Mouse (Mus musculus) right cerebral cortex, postnatal 25 days (tissue): Measurements from ENCODE around the gene Cuedc1.
A peak's percentile ranks its signal among the peaks of the same experiment; 100 is the strongest.

Source experiments
- DNase-seq: peaks from one replicate; pipeline ENCODE4 v3.0.0; 2022

Cuedc1 gene

GRCm38 (mm10) chr11:88086737-88087627 is 10.9 kb upstream of the Cuedc1 start:
- DNase-seq, result peak; percentile 83

GRCm38 (mm10) chr11:88089150-88089549 is 8.7 kb upstream of the Cuedc1 start:
- no peak for DNase-seq

DNA sequence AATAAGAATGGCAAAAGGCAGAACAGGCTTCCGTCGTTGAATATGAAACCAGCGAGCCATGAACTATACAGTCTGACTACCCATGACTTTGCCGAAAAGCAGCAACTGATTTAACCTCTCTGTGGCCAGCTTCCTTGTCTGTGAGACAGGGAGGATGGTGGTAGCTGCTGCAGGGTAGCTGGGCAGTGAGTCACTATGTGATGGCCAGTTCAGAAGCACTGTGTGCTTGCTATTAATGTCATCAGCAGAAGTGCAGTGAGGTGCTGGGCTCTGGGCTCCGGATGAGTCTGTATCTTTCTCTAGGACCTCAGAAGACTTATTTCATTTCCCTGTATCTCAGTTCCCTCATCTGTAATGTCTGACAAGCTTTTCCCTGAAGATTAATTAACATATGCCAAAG is 7.6 kb upstream of the Cuedc1 start:
- no peak for DNase-seq

DNA sequence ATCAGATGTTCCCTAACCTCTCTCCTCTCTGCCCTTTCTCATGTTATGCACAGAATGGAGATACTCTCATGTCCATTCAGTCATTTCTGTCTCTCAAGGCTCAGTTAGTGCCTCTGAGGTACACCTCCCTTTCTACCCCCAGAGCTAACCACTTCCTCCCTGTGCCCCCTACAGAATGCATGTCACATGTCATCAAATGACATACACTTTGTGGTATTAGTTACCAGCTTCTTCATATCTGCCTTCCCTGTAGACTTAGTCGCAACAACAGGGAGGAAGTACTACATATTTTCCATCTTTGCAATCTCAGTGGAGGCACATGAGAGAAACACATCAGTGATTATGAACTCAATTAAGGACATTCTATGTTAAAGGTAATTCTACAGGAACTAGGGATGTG is 5.9 kb upstream of the Cuedc1 start:
- no peak for DNase-seq

DNA sequence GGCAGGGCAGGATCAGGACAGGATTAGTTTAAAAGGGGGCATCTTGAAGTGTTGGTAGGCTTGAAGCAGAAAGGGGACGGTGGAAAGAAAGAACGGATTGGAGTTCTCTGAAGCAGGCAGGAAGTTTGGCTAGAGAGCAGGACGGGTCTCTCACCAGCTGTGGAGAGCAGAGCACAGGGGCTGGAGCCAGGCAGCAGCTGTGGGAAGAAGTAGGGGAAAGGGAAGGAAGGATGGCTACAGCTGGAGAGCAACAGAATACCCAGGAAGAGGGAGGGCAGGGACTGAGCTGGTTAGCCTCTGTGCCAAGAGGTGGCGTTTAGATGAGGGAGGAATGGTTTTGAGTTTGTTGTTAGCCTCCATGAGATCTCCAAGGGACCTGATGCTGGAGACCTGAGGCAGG is 685 bp upstream of the Cuedc1 start:
- DNase-seq, result no peak

DNA sequence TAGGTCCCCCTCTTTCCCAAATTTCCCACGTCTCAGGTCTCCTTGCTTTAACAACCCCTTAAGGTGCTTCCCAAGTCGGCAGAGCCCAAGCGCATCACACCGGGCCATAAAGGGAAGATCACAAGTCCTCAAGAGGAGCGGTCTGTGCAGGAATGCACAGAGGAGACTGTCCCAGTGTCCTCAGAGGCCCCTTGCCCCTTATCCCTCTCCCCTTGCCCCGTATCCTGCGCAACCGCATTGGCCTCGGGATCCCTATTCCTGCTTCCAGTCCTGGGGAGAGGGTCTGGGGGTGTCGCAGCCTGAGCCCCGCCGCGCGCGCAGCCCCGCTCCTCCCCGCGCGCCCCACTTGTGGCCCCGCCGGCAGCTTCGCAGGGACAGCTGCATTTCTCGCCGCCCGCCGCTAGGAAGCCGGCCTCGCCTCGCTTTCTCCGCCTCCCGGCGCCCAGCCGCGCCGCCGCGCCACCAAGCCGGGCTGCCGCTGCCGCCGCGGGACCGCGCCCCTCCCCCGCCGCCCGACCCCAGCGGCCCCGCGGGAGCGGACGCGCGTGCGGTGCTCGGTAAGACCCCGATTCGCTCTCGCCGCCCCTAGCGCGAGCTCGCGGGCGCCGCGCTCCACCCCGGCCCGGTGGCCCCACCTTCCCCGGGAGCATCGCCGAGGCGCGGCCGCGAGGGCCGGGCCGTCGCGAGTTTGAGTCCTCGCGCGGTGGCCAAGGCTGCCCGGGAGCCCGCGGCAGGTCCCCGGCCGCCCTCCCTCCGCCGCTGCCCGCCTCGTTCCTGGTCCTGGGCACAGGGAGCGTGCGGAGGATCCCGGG is 1.1 kb downstream of the Cuedc1 start:
- DNase-seq, result peak; percentile 85

- DNase-seq, result peak; percentile 39
Observed at GRCm38 (mm10) chr11:88099599-88100023, 1.8 kb downstream of the Cuedc1 start.

- DNase-seq, result no peak
Observed at GRCm38 (mm10) chr11:88100170-88100569, 2.3 kb downstream of the Cuedc1 start.

- DNase-seq, result no peak
Observed at GRCm38 (mm10) chr11:88103214-88103941, 5.5 kb downstream of the Cuedc1 start.

- DNase-seq, result no peak
Observed at GRCm38 (mm10) chr11:88105494-88106291, 7.8 kb downstream of the Cuedc1 start.

DNA sequence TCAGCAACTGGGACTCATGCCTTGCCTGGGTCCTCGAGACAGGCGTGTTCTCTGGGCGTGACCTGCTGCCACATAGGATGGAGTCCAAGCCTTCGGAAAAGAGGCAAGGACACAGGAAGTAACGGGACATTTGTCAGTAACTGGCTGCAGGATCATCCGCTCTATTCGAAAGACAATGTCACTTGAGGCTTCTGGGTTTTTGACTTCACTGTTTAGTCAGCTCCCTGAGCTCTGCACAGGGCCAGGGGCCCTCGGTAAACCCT is 8.4 kb downstream of the Cuedc1 start:
- DNase-seq, result no peak

- no peak for DNase-seq
Observed at GRCm38 (mm10) chr11:88107365-88107764, 9.5 kb downstream of the Cuedc1 start.

GRCm38 (mm10) chr11:88110031-88110594 is 12.3 kb downstream of the Cuedc1 start:
- no peak for DNase-seq

- DNase-seq, result no peak
Observed at GRCm38 (mm10) chr11:88112078-88112477, 14.2 kb downstream of the Cuedc1 start.

GRCm38 (mm10) chr11:88112677-88113333 is 14.9 kb downstream of the Cuedc1 start:
- DNase-seq, result no peak

DNA sequence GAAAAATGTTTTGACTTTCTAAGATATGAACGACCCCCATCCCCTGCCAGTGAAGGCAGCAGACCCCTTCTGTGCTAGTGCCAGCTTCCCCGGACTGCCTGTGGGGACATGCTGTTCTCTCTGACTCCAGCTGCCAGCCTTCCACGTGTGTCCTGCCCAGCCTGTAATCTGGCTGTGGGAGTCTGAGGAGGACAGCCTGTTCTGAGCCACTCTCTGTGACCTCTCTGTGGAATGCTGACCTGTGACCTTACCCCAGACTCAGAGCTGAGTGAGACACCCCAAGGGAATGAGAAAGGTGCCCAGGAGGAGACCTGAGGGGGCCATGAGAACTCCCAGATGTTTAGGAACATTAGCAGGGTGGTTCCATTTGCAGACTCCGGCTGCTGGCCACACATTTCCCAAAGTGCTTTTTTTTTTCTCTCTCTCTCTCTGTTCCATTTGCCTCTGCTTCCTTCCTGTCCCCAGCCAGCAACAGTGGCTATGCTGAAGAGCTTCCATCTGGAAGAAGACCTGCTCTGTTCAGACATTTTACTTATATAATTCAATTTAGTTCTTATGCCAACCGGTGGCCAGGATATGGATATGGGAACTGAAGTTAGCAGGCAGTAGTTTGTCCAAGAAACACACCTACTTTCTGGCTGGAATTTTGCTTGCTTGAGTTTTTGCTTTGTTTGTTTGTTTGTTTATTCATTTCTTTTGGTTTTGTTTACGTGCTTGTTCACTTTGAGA is 15.8 kb downstream of the Cuedc1 start:
- no peak for DNase-seq

DNA sequence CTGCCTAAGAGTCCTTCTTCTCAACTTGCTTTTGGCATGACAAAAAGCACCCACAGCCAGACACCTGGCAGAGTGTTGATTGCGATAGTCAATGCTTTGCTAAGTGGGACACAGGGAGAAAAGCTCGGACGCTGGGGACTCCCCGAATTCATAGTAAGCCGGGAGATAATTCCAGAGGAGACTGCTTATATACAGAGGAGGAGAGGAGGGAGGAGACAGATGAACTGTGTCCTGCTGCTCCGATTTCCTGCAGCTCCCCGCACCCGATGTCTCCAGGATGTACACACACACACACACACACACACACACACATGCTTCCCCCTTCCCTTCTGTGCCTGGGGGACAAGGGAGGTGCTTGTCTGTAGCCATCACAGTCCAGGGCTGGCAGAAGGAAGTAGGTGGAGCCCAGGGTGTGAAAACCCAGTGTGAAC is 17.0 kb downstream of the Cuedc1 start:
- no peak for DNase-seq

DNA sequence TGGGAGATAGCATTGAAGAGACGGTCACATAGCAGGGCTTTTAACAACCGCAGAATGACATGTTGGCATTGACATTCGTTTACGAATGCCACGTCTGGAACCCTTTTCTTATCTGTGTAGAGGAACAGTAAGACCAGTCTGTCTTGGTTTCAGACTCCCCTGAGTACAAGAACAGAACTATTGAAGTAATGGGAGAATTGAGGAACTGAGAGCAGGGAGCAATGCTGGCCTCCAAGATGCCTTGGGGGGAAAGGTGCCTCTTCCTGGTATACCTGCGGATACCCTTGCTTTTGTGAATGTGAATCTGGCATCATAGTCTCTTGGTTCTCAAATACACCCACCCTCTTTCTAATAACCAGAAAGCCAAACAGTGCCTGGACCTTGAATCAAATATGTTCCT is 18.7 kb downstream of the Cuedc1 start:
- DNase-seq, result no peak

DNA sequence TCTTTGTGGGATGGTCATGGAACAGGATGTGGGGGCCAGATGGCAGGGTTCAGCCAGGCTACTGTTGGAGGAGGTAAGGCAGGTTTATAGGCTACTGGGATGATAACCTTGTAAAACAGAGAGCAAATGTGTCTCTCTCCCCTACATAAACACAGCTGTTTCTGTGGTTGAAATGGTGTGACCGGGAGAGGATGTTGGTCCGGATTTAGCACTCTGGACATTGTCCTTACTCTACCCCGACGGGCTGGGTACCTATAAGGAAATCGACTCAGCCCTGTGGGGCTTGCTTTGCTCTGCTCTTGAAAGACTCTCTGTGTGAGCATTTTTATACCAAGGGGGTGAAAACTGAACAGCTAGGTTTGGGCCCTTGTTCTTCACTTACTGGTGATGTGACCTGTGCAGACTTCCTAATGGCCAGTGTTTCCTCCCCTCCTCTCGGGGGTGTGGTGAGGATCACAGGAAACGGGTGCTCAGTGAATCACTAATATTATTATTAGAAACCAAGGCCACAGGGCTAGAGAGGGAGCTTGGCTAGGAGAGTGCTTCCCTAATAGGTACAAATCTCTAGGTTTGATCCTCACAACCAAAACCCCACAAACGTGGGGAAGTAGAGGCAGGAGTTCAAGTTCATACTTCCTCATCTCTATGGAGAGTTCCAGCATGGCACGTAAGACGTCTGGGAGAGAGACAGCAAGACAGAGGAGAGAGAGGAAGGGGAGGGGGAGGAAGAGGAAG is 19.7 kb downstream of the Cuedc1 start:
- DNase-seq, result no peak

DNA sequence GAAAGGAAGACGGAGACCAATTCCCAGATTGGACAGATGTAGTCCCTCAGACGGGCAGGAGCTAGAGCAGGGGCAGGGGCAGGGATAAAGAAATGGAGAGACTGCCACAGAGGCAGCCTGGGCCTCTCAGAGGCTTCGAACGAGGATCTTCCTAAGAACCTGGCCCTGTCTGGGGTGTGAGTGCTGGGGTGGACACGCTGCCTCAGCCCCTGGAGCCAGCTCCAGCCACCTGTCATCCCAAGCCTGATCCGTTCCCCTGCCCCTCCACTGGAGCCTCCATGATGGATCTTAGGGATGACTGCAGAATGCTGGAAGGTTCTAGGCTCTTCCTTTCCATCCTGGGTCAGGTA is 20.2 kb downstream of the Cuedc1 start:
- DNase-seq, result no peak
